Mouse (Mus musculus) limb, embryonic 14.5 days (tissue): ENCODE results near the gene Itgb2. TPM values are rescaled to one million over a fixed set of nuclear protein-coding genes. Genes with fewer than 3 reads are reported as not detected.

Experiments
- ATAC-seq: fragments of 200-750 bp; cut with Nextera tagmentation; 2 replicates; pipeline ENCODE4 v1.8.0; 2017; ENCODE audit warnings: low read depth, moderate number of reproducible peaks, moderate TSS enrichment; ENCODE audit not compliant: low FRiP score
- DNase-seq: peaks from one replicate; pipeline ENCODE4 v3.0.0-alpha.2; 2015; ENCODE audit warnings: low spot score
- H3K27ac ChIP-seq: fragments of 300-500 bp; sonication (generic); replicated peaks from 2 replicates; pipeline ENCODE4 v1.5.1; 2014; ENCODE audit warnings: low read depth, mild to moderate bottlenecking, low read length, moderate library complexity, mixed read lengths
- H3K27me3 ChIP-seq: fragments of 300-500 bp; sonication (generic); 2 replicates; pipeline ENCODE4 v1.6.1; 2014; ENCODE audit warnings: low read length, mixed read lengths; ENCODE audit not compliant: control insufficient read depth, insufficient read depth
- H3K36me3 ChIP-seq: fragments of 300-500 bp; sonication (generic); 2 replicates; pipeline ENCODE4 v1.6.1; 2014; ENCODE audit warnings: mild to moderate bottlenecking, low read length, moderate library complexity, mixed read lengths; ENCODE audit not compliant: control insufficient read depth, insufficient read depth
- H3K4me1 ChIP-seq: fragments of 300-500 bp; sonication (generic); 2 replicates; pipeline ENCODE4 v1.6.1; 2014; ENCODE audit warnings: antibody characterized with exemption, low read length, mixed read lengths; ENCODE audit not compliant: control insufficient read depth, insufficient read depth
- H3K4me2 ChIP-seq: fragments of 300-500 bp; sonication (generic); replicated peaks from 2 replicates; pipeline ENCODE4 v1.6.1; 2014; ENCODE audit warnings: low read depth, mild to moderate bottlenecking, low read length, moderate library complexity; ENCODE audit not compliant: severe bottlenecking
- H3K4me3 ChIP-seq: fragments of 300-500 bp; sonication (generic); replicated peaks from 2 replicates; pipeline ENCODE4 v1.5.1; 2014; ENCODE audit warnings: low read length
- H3K9ac ChIP-seq: fragments of 300-500 bp; sonication (generic); 2 replicates; pipeline ENCODE4 v1.6.1; 2014; ENCODE audit warnings: mild to moderate bottlenecking, low read depth, low read length, moderate library complexity; ENCODE audit not compliant: severe bottlenecking
- H3K9me3 ChIP-seq: fragments of 300-500 bp; sonication (generic); 2 replicates; pipeline ENCODE4 v1.6.1; 2016; ENCODE audit warnings: low read length; ENCODE audit not compliant: control insufficient read depth
- POLR2A ChIP-seq: fragments of 200-500 bp; IDR thresholded peaks from 2 replicates; pipeline ENCODE4 v1.8.0; 2012; ENCODE audit warnings: inconsistent platforms, mild to moderate bottlenecking, moderate library complexity, borderline replicate concordance; ENCODE audit not compliant: insufficient read depth, insufficient read length; ENCODE audit errors: extremely low read depth
- WGBS: fragments of 180-500 bp; shearing (Covaris S2); extraction: QIAGEN DNeasy Blood & Tissue Kit; methylation state at CpG from one replicate; pipeline ENCODE4 v1.1.7; 2014; 5-methylcytosine and 5-hydroxymethylcytosine counted together
- polyA plus RNA-seq, 2 experiments: library from polyadenylated mRNA; depleted of rRNA in 1 of 2; stranded (reverse) in 1 of 2; unstranded in 1 of 2; fragments of >200 nt; fragmentation: Nextera tagmentation in 1 of 2; extraction: Ambion mirVana in 1 of 2; gene quantifications; 2 replicates each; pipeline versions ENCODE4 v1.2.1 to v1.2.3; 2012 to 2014

The Itgb2 gene
- polyA plus RNA-seq, 2 experiments, result 2.7 to 3.7 TPM

DNA sequence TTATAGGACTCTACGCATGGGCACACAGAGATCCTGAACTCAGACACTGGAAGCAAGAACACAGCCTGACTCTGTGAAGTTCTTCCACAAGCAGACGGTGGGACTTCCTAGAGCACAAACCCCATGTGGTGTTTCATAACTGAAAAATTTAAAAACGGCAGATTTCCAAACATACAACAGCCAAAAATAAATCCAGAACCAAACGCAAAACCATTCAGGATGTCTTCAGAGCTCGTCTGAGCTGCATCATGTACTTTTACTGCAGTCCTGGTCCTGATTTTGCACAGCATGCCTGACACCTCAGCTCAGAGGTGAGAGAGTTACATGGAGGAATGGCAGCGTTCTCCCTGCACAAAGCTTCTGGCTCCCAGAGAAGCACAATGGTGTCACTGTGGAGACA is 38.5 kb upstream of the Itgb2 start:
- no peak for TF ChIP-seq POLR2A
- WGBS, result 87% methylated on average over 6 of the region's 6 CpGs
- H3K4me2 ChIP-seq, result no peak overlapping the region
- no peak for ATAC-seq
- H3K9ac ChIP-seq, result no peak overlapping the region
- H3K4me1 ChIP-seq, result no peaks in the 10 kb centered on the region
- H3K27me3 ChIP-seq, result no peaks in the 10 kb centered on the region
- H3K4me3 ChIP-seq, result no peak overlapping the region
- peaks cover 79% of the 10 kb centered on the region for H3K36me3 ChIP-seq
- no peaks in the 10 kb centered on the region for H3K9me3 ChIP-seq
- no peak for DNase-seq
- no peak overlapping the region for H3K27ac ChIP-seq

DNA sequence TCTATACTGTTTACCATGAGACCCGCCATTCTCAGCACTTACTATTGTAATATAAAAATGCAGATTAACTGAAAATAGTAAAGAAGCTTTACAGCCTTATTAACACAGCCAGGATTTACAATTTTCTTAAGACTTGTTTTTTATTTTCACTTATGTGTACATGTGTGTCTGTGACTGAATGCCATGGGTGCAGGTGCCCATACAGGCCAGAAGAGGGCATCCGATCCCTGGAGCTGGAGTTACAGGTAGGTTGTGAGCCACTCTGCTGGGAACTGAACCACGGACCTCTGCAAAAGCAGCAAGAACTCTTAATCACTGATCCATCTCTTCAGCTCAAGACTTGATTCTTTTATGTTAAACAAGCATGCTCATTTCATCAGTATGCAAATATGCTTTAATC is 37.2 kb upstream of the Itgb2 start:
- no peak overlapping the region for H3K4me2 ChIP-seq
- no peak for ATAC-seq
- no peaks in the 10 kb centered on the region for H3K4me1 ChIP-seq
- no peak overlapping the region for H3K4me3 ChIP-seq
- H3K9ac ChIP-seq, result no peak overlapping the region
- TF ChIP-seq POLR2A, result no peak
- no peaks in the 10 kb centered on the region for H3K9me3 ChIP-seq
- 97% methylated on average over 3 of the region's 3 CpGs for WGBS
- no peaks in the 10 kb centered on the region for H3K27me3 ChIP-seq
- no peak overlapping the region for H3K27ac ChIP-seq
- no peak for DNase-seq
- H3K36me3 ChIP-seq, result peaks cover 78% of the 10 kb centered on the region

DNA sequence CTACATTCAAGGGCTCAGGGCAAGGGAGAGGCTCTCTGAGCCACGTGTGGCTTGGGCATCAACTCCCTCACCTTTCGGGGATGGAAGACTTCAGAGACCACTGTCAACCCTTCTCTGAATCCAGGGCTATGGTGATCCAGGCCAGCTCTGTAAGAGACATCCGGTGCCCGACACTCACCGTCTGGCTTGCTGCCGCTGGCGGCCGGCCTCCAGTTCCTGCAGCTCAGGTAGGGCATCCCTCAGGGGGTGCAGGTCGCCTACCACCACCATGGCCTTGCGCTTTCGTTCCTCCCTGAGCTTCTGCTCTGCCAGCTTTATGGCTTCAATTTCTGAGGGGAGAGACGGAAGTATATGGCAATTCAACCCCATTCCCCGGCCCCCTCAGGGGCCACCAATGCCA is 32.9 kb upstream of the Itgb2 start:
- no peak for TF ChIP-seq POLR2A
- Histone ChIP-seq H3K9ac (no peak overlapping the region), H3K27me3 (no peaks in the 10 kb centered on the region), H3K4me3 (no peak overlapping the region), H3K27ac (no peak overlapping the region), H3K4me1 (no peaks in the 10 kb centered on the region), H3K36me3 (peaks cover 69% of the 10 kb centered on the region), H3K4me2 (no peak overlapping the region), H3K9me3 (no peaks in the 10 kb centered on the region)
- DNase-seq (no peak), ATAC-seq (no peak)
- 82% methylated on average over 10 of the region's 13 CpGs for WGBS

DNA sequence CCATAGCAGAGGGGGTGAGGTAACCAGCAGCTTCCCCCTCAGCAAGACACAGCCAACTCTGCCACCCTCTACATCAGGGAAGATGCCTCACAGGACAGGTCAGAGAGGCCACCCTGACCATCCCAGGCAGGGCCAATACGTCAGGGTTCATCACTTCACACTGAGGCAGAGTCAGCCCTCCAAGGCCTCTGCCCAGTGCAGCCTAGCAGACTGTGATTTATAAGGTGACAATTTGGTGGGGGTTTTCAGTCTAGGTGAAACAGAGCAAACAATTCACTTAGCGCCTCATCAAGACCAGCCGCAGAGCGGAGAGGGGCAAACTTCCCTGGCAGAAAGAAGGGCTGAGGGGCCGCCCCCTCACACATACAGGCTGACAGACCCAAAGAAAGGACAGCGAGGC is 31.8 kb upstream of the Itgb2 start:
- Histone ChIP-seq H3K36me3 (peaks cover 66% of the 10 kb centered on the region), H3K9me3 (no peaks in the 10 kb centered on the region), H3K4me2 (no peak overlapping the region), H3K4me1 (no peaks in the 10 kb centered on the region), H3K4me3 (no peak overlapping the region), H3K9ac (no peak overlapping the region), H3K27me3 (no peaks in the 10 kb centered on the region), H3K27ac (no peak overlapping the region)
- no peak for ATAC-seq
- WGBS, result 46% methylated on average over 6 of the region's 6 CpGs
- DNase-seq, result no peak
- no peak for TF ChIP-seq POLR2A

DNA sequence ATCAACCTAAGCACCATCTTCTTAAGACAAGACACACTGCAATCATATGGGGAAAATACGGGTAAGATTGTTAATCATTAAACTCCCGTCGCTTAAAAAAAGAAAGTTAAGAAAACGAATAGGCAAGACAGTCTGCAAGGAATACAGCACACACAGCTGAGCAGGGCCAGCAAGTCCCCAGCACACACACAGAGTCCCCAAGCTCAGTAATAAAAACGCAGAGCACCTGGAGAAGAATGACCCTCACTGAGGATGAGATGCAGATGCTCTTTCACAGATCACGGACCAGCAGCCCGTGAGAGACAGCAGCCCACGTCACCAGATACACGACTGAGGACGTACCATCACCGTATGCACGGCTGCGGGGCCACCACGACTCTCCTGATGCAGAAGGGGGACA is 29.4 kb upstream of the Itgb2 start:
- Histone ChIP-seq H3K4me1 (no peaks in the 10 kb centered on the region), H3K36me3 (peaks cover 67% of the 10 kb centered on the region), H3K9ac (no peak overlapping the region), H3K4me2 (no peak overlapping the region), H3K9me3 (no peaks in the 10 kb centered on the region), H3K4me3 (no peak overlapping the region), H3K27me3 (no peaks in the 10 kb centered on the region), H3K27ac (no peak overlapping the region)
- TF ChIP-seq POLR2A, result no peak
- 82% methylated on average over 14 of the region's 14 CpGs for WGBS
- ATAC-seq (no peak), DNase-seq (no peak)
